Mouse (Mus musculus) CD8-positive naive resting alpha-beta T cell, adult 2 months (primary cell): ENCODE results near the gene Palmd.

ENCODE experiments used
- DNase-seq, 2 experiments: peaks; one replicate each; pipeline ENCODE4 v3.0.0; 2022; ENCODE audit warnings: low read depth in 2 of 2, low spot score in 2 of 2

Palmd gene

GRCm38 (mm10) chr3:116968540-116968997, at the start of gene Palmd:
Palmd (minus strand) TSS chr3:116968987.
- no peak for DNase-seq

GRCm38 (mm10) chr3:117010182-117010581, 41.4 kb upstream of the Palmd start:
- no peak for DNase-seq

- no peak for DNase-seq
Observed at GRCm38 (mm10) chr3:117007340-117007739, 38.6 kb upstream of the Palmd start.

GRCm38 (mm10) chr3:117006636-117007035, 37.8 kb upstream of the Palmd start:
- DNase-seq = no peak

GRCm38 (mm10) chr3:117003379-117003778, 34.6 kb upstream of the Palmd start:
- DNase-seq = no peak

GRCm38 (mm10) chr3:117001686-117002485, 33.1 kb upstream of the Palmd start:
- DNase-seq = no peak

- no peak for DNase-seq
Observed at GRCm38 (mm10) chr3:116993011-116993410, 24.2 kb upstream of the Palmd start.

- no peak for DNase-seq
Observed at GRCm38 (mm10) chr3:116991180-116991579, 22.4 kb upstream of the Palmd start.

- DNase-seq = no peak
Observed at GRCm38 (mm10) chr3:116988221-116988620, 19.4 kb upstream of the Palmd start.

- no peak for DNase-seq
Observed at GRCm38 (mm10) chr3:116986451-116986850, 17.7 kb upstream of the Palmd start.

GRCm38 (mm10) chr3:116985741-116986140, 17.0 kb upstream of the Palmd start:
- no peak for DNase-seq

GRCm38 (mm10) chr3:116985042-116985455, 16.3 kb upstream of the Palmd start:
- DNase-seq = no peak

- no peak for DNase-seq
Observed at GRCm38 (mm10) chr3:116981811-116982575, 13.2 kb upstream of the Palmd start.

GRCm38 (mm10) chr3:116969786-116970185, 999 bp upstream of the Palmd start:
- no peak for DNase-seq

GRCm38 (mm10) chr3:116969003-116969402, 216 bp upstream of the Palmd start:
- no peak for DNase-seq

- DNase-seq = no peak
Observed at GRCm38 (mm10) chr3:116967967-116968366, 820 bp downstream of the Palmd start, which contains the start of gene 4930455H04Rik. 4930455H04Rik (plus strand) TSS chr3:116968267.

GRCm38 (mm10) chr3:116967436-116967835, 1.4 kb downstream of the Palmd start:
- DNase-seq = no peak

- DNase-seq = no peak
Observed at GRCm38 (mm10) chr3:116966800-116967199, 2.0 kb downstream of the Palmd start.

GRCm38 (mm10) chr3:116966225-116966624, 2.6 kb downstream of the Palmd start:
- no peak for DNase-seq

GRCm38 (mm10) chr3:116964426-116964825, 4.4 kb downstream of the Palmd start:
- DNase-seq = no peak

GRCm38 (mm10) chr3:116963213-116963612, 5.6 kb downstream of the Palmd start:
- no peak for DNase-seq
